Mouse (Mus musculus): ENCODE measurements at regions not wholly inside any gene's neighbourhood (a gene's known extent, or its start where the extent isn't known, plus 50 kb on each side); places are given as distances from the start of the nearest gene placed in this dataset.

GRCm38 (mm10) chr8:128292394-128292793, 66.0 kb upstream of the Nrp1 start:
- no peak for TF ChIP-seq CTCF (IDR thresholded peaks at IDR 0.05; ENCODE audit: borderline replicate concordance, extremely low read depth, insufficient read depth, insufficient read length)
- no peak for TF ChIP-seq POLR2A (IDR thresholded peaks at IDR 0.05; ENCODE audit: borderline replicate concordance, extremely low read depth, insufficient read depth, insufficient read length, poor library complexity, severe bottlenecking)

All from brain, embryonic 14.5 days (tissue).